21 mouse cellular contexts compared by ENCODE assay signal in the genomic region with DNA sequence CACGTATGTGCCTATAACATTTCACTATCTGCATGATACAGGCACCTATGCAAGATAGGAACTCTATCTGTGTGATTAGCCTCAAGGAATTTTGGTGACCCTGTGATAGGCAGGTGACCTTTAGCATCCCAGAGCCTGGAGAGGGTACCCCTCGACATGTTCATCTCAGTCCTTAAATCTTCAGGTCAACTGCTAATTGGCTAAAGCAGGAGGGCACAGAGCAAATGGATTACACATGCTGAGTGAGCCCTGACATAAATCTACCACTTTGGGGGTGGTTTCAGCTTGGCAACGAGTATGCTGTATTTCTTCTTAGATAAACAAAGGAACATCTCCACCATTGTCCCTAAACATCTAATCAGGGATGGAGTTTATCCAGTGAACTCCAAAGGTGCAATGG.
"Had no signal": no experiment of that assay in that cellular context is flagged by ENCODE, and none has a peak within 500 bp of the region (broad histone marks: within the 10 kb centered on the region; RNA-seq: fewer than 3 reads in every experiment).

No protein-coding gene starts in this region.

- H3K36me3 ChIP-seq: liver, embryonic 13.5 days; liver, embryonic 15.5 days; lung, embryonic 15.5 days; neural tube, embryonic 13.5 days; neural tube, embryonic 15.5 days had no signal

- H3K4me3 ChIP-seq: liver, embryonic 13.5 days; liver, embryonic 15.5 days; lung, embryonic 15.5 days; megakaryocyte, embryonic 14.5 days; myocyte; neural tube, embryonic 13.5 days; neural tube, embryonic 15.5 days had no signal

- H3K27ac ChIP-seq: liver, embryonic 13.5 days; liver, embryonic 15.5 days; lung, embryonic 15.5 days; macrophage; neural tube, embryonic 13.5 days; neural tube, embryonic 15.5 days had no signal

- H3K4me1 ChIP-seq: liver, embryonic 13.5 days; liver, embryonic 15.5 days; lung, embryonic 15.5 days; megakaryocyte, embryonic 14.5 days had no signal

- H3K4me2 ChIP-seq: liver, embryonic 13.5 days; liver, embryonic 15.5 days; lung, embryonic 15.5 days; neural tube, embryonic 13.5 days had no signal

- H3K27me3 ChIP-seq: liver, embryonic 13.5 days; liver, embryonic 15.5 days; lung, embryonic 15.5 days; megakaryocyte, embryonic 14.5 days had no signal

- H3K9me3 ChIP-seq: liver, embryonic 13.5 days; liver, embryonic 15.5 days; lung, embryonic 15.5 days; megakaryocyte, embryonic 14.5 days; neural tube, embryonic 13.5 days; neural tube, embryonic 15.5 days had no signal

- ATAC-seq: liver, postnatal 0 days; lung, postnatal 0 days had no signal

- DNase-seq: liver, embryonic 13.5 days; liver, postnatal 0 days; lung, adult 2 months; lung, postnatal 14 days; lung, postnatal 36 days; retina, postnatal 1 day; right cerebral cortex, adult 18-20 months; right cerebral cortex, postnatal 25 days; right cerebral cortex, postnatal 4 days; spleen, adult 18-20 months; thymus, adult 18-20 months; thymus, postnatal 14 days; thymus, postnatal 36 days had no signal

- H3K9ac ChIP-seq: liver, embryonic 13.5 days; liver, embryonic 15.5 days; liver, postnatal 0 days; lung, embryonic 15.5 days; neural tube, embryonic 13.5 days; neural tube, embryonic 15.5 days had no signal
